Mouse (Mus musculus) heart, embryonic 14.5 days (tissue): ENCODE data around the gene Vmn2r68. TPM values are rescaled to one million over a fixed set of nuclear protein-coding genes. Genes with fewer than 3 reads are reported as not detected.

Source experiments
- ATAC-seq: fragments of 200-750 bp; cut with Nextera tagmentation; 2 replicates; pipeline ENCODE4 v1.8.0; 2017; ENCODE audit warnings: low read depth, moderate TSS enrichment; ENCODE audit not compliant: insufficient number of reproducible peaks, insufficient read depth, low FRiP score
- H3K27ac ChIP-seq, 2 experiments: fragments of 200-500 bp in 1 of 2; fragments of 300-500 bp in 1 of 2; sonication (generic) in 1 of 2; replicated peaks in 1 of 2; 2 replicates each; pipeline ENCODE4 v1.5.1; 2012 to 2014; ENCODE audit warnings: low read depth in 2 of 2, low read length in 2 of 2, control low read depth in 1 of 2, mild to moderate bottlenecking in 1 of 2, mixed read lengths in 1 of 2; ENCODE audit not compliant: control insufficient read depth in 1 of 2, insufficient read depth in 1 of 2
- H3K27me3 ChIP-seq: fragments of 300-500 bp; sonication (generic); 2 replicates; pipeline ENCODE4 v1.6.1; 2014; ENCODE audit warnings: mild to moderate bottlenecking, low read length, control low read depth; ENCODE audit not compliant: control insufficient read depth, insufficient read depth
- H3K36me3 ChIP-seq: fragments of 300-500 bp; sonication (generic); 2 replicates; pipeline ENCODE4 v1.6.1; 2014; ENCODE audit warnings: mild to moderate bottlenecking, control low read depth, low read length, mixed read lengths; ENCODE audit not compliant: control insufficient read depth, insufficient read depth
- H3K4me1 ChIP-seq, 2 experiments: fragments of 200-500 bp in 1 of 2; fragments of 300-500 bp in 1 of 2; sonication (generic) in 1 of 2; 2 replicates each; pipeline ENCODE4 v1.6.1; 2012 to 2014; ENCODE audit warnings: low read length in 2 of 2, control low read depth in 1 of 2, mixed read lengths in 1 of 2; ENCODE audit not compliant: control insufficient read depth in 2 of 2, insufficient read depth in 2 of 2
- H3K4me2 ChIP-seq: fragments of 300-500 bp; sonication (generic); 2 replicates; pipeline ENCODE4 v1.6.1; 2014; ENCODE audit warnings: mild to moderate bottlenecking, low read length
- H3K4me3 ChIP-seq, 2 experiments: fragments of 200-500 bp in 1 of 2; fragments of 300-500 bp in 1 of 2; sonication (generic) in 1 of 2; 2 replicates each; pipeline ENCODE4 v1.5.1; 2012 to 2014; ENCODE audit warnings: low read length in 2 of 2, mild to moderate bottlenecking in 2 of 2, control low read depth in 1 of 2, low read depth in 1 of 2, moderate library complexity in 1 of 2; ENCODE audit not compliant: control insufficient read depth in 1 of 2, insufficient read depth in 1 of 2
- H3K9ac ChIP-seq: fragments of 300-500 bp; sonication (generic); 2 replicates; pipeline ENCODE4 v1.6.1; 2014; ENCODE audit warnings: mild to moderate bottlenecking, low read length
- H3K9me3 ChIP-seq: fragments of 300-500 bp; sonication (generic); 2 replicates; pipeline ENCODE4 v1.6.1; 2016; ENCODE audit warnings: low read length, control low read depth; ENCODE audit not compliant: control insufficient read depth
- polyA plus RNA-seq: library from polyadenylated mRNA; unstranded; fragments of >200 nt; fragmentation: Nextera tagmentation; extraction: Ambion mirVana; gene quantifications from 2 replicates; pipeline ENCODE4 v1.2.1, GENCODE M21; 2014

Vmn2r68 gene
- polyA plus RNA-seq, result not detected in 2 replicates

GRCm38 (mm10) chr7:85237683-85238082 lies at the start of gene Vmn2r68:
Vmn2r68 (minus strand) TSS chr7:85237783.
- Histone ChIP-seq H3K4me2 (no peak within 1 kb of the TSS), H3K27ac (no peak within 1 kb of the TSS), H3K27me3 (no peaks in the 10 kb centered on the region), H3K9ac (no peak within 1 kb of the TSS), H3K4me1 (no peaks in the 10 kb centered on the region), H3K4me3 (no peak within 1 kb of the TSS), H3K9me3 (no peaks in the 10 kb centered on the region), H3K36me3 (no peaks in the 10 kb centered on the region)
- ATAC-seq, result no peak

Other genes with a start within 250 kb of the Vmn2r68 start
- gene Vmn2r66, start 225.5 kb downstream of the Vmn2r68 start, polyA plus RNA-seq, result not detected in 2 replicates
- gene Vmn2r67, start 81.8 kb downstream of the Vmn2r68 start, polyA plus RNA-seq, result not detected in 2 replicates
- not detected in 2 replicates for gene Vmn2r69, start 178.1 kb upstream of the Vmn2r68 start, polyA plus RNA-seq